Mouse (Mus musculus) erythroblast, embryonic 14.5 days (primary cell): ENCODE results near the gene Dsn1.

Experiments used
- GATA1 ChIP-seq: IDR thresholded peaks from 2 replicates; pipeline ENCODE4 v1.6.1; 2012; ENCODE audit warnings: low read length, inconsistent platforms, mixed read lengths
- TAL1 ChIP-seq: IDR thresholded peaks from 3 replicates; pipeline ENCODE4 v1.6.1; 2012; ENCODE audit warnings: low read length, inconsistent platforms, mixed read lengths

GRCm38 (mm10) chr2:156967388-156967787, 39.6 kb downstream of the Dsn1 start:
- no peak for TF ChIP-seq TAL1
- no peak for TF ChIP-seq GATA1
